19 mouse cellular contexts compared by ENCODE assay signal in the genomic region with DNA sequence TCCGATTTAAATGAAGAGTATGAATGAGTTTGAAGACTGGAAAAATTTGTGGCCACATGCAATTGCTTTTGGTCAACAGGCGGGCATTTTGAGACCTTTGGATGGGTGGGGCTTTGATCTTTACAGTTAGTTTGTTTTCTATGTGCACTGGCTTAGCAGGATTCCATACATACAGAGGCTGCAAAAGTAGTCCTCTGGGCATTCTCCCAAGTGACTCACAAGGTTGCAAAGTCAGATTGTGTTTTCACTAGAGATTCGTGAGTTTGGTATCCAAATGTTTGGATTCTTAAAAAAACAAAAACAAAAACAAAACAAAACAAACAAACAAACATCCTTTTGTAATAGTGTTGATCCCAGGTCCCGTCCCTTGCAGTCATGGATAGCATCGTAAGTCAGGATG. TPM values are rescaled to one million over a fixed set of nuclear protein-coding genes. Genes with fewer than 3 reads are reported as not detected.
DNase-seq lines count a peak whose midpoint lies in the region; ATAC-seq and TF ChIP-seq lines count a peak whose summit lies in the region.
"Had no signal": no experiment of that assay in that cellular context is flagged by ENCODE, and none has a peak within 500 bp of the region (broad histone marks: within the 10 kb centered on the region; RNA-seq: fewer than 3 reads in every experiment).

No protein-coding gene starts in this region.

- H3K27ac ChIP-seq in heart, embryonic 13.5 days (replicated peaks): peak overlapping the region; percentile 90
- H3K27ac ChIP-seq in heart, postnatal 0 days (ENCODE audit: low read depth): peak overlapping the region; percentile 89
- H3K27ac ChIP-seq: forebrain, embryonic 13.5 days; hindbrain, embryonic 13.5 days; hindbrain, postnatal 0 days had no signal

- H3K4me1 ChIP-seq in heart, embryonic 13.5 days: peaks cover 100% of the 10 kb centered on the region
- peaks cover 65% of the 10 kb centered on the region for H3K4me1 ChIP-seq in heart, postnatal 0 days (ENCODE audit: control insufficient read depth, insufficient read depth)
- H3K4me1 ChIP-seq: forebrain, embryonic 13.5 days; hindbrain, embryonic 13.5 days had no signal

- TF ChIP-seq EP300 in heart, postnatal 0 days (IDR thresholded peaks at IDR 0.05; ENCODE audit: low read depth): no peak

- ATAC-seq in heart, embryonic 13.5 days (ENCODE audit: extremely low read depth, insufficient number of reproducible peaks, low FRiP score, low TSS enrichment): no peak
- ATAC-seq in heart, postnatal 0 days (ENCODE audit: insufficient read depth, low read depth): no peak
- ATAC-seq: forebrain, embryonic 13.5 days; hindbrain, postnatal 0 days had no signal

- peak overlapping the region; percentile 39 for H3K4me2 ChIP-seq in heart, embryonic 13.5 days
- H3K4me2 ChIP-seq in heart, postnatal 0 days (ENCODE audit: low read depth, low read length): no peak overlapping the region
- H3K4me2 ChIP-seq: forebrain, embryonic 13.5 days; hindbrain, embryonic 13.5 days had no signal

- no peaks in the 10 kb centered on the region for H3K27me3 ChIP-seq in heart, embryonic 13.5 days (replicated peaks)
- H3K27me3 ChIP-seq in heart, postnatal 0 days (ENCODE audit: control insufficient read depth, insufficient read depth, low read length): no peaks in the 10 kb centered on the region
- H3K27me3 ChIP-seq: CH12.LX; forebrain, embryonic 13.5 days had no signal

- TF ChIP-seq CTCF in heart, postnatal 0 days (IDR thresholded peaks at IDR 0.05; ENCODE audit: low read depth): no peak

- DNase-seq in adrenal gland, postnatal 36 days: peak; percentile 39 to 46
- DNase-seq in adrenal gland, postnatal 10 days: no peak
- DNase-seq in heart, adult 11 months: no peak
- DNase-seq in heart, postnatal 0 days (ENCODE audit: low spot score): no peak
- DNase-seq in heart, postnatal 4 days: no peak
- no peak for DNase-seq in ovary, postnatal 36 days (ENCODE audit: low spot score)
- DNase-seq: adrenal gland, adult 8-10 months; cerebellum, adult 2 months; cerebellum, postnatal 10 days; forebrain, postnatal 0 days; gastrocnemius, postnatal 14 days; kidney, adult 18-20 months had no signal

- peaks cover 26% of the 10 kb centered on the region for H3K36me3 ChIP-seq in heart, embryonic 13.5 days
- peaks cover 8% of the 10 kb centered on the region; the same call in 1 of the 2 replicates for H3K36me3 ChIP-seq in heart, postnatal 0 days (replicated peaks; ENCODE audit: control insufficient read depth, insufficient read depth, low read length)
- H3K36me3 ChIP-seq: embryonic facial prominence, embryonic 10.5 days; hindbrain, embryonic 13.5 days had no signal

- peak overlapping the region; percentile 60 for H3K9ac ChIP-seq in heart, embryonic 13.5 days
- H3K9ac ChIP-seq in heart, postnatal 0 days (replicated peaks; ENCODE audit: low read depth, low read length): 0 out of 2 replicates have a peak overlapping the region, but pooled peaks have one; percentile 6
- H3K9ac ChIP-seq: forebrain, embryonic 13.5 days; forebrain, postnatal 0 days; hindbrain, embryonic 13.5 days had no signal

- WGBS in heart, embryonic 13.5 days: 56% methylated on average over 5 of the region's 5 CpGs
- WGBS in heart, postnatal 0 days: 48% methylated on average over 5 of the region's 5 CpGs

- H3K9me3 ChIP-seq in heart, embryonic 13.5 days: no peaks in the 10 kb centered on the region
- H3K9me3 ChIP-seq in heart, postnatal 0 days (replicated peaks; ENCODE audit: control insufficient read depth, low read length): no peaks in the 10 kb centered on the region
- H3K9me3 ChIP-seq: embryonic facial prominence, embryonic 10.5 days; forebrain, embryonic 13.5 days; hindbrain, embryonic 13.5 days had no signal

- no peak overlapping the region for H3K4me3 ChIP-seq in heart, embryonic 13.5 days
- H3K4me3 ChIP-seq in heart, postnatal 0 days (ENCODE audit: low read depth, low read length): no peak overlapping the region
- H3K4me3 ChIP-seq: embryonic facial prominence, embryonic 10.5 days; forebrain, embryonic 13.5 days; hindbrain, embryonic 13.5 days had no signal

RNA-seq across cellular contexts. Expression of a gene that starts 7.7 kb away (rescaled TPM):
- total RNA-seq in adrenal gland, postnatal 36 days (2021): 100 to 1,000 TPM in 1 of 2 experiments, 10 to 100 TPM in 1; 40.6 to 108 TPM
- total RNA-seq in adrenal gland, postnatal 10 days (2021): 10 to 100 TPM; 41.1 to 45.9 TPM
- polyA plus RNA-seq in heart, embryonic 13.5 days (2015; fragmentation: Nextera tagmentation; extraction: Ambion mirVana): 49.3 and 52.6 TPM in 2 replicates
- total RNA-seq in heart, postnatal 0 days (2014; rRNA removed; ENCODE audit: low replicate concordance): 21.1 and 26.8 TPM in 2 replicates
- polyA plus RNA-seq in heart, postnatal 0 days (2015; fragmentation: Nextera tagmentation; extraction: Ambion mirVana): 33.8 and 43.7 TPM in 2 replicates
- total RNA-seq in heart, postnatal 4 days (2021): 10 to 100 TPM; 73.5 to 80.4 TPM
- total RNA-seq: hematopoietic stem cell, adult 5-6 weeks had no signal

Comparison
In these comparisons a context has a peak if more than half of its experiments do, and no peak if none do; other contexts are left out.
1. DNase-seq: peak in adrenal gland, postnatal 36 days (2 of 2); none in adrenal gland, postnatal 10 days (single experiment), heart, adult 11 months (single experiment), heart, postnatal 0 days (single experiment), heart, postnatal 4 days (single experiment) and ovary, postnatal 36 days (single experiment).